Mouse (Mus musculus) cerebellum, adult 9-11 months (tissue): ENCODE results near the gene Gli3.

Source experiments
- DNase-seq: peaks from one replicate; pipeline ENCODE4 v3.0.0; 2022

The Gli3 gene

GRCm38 (mm10) chr13:15462830-15463491 lies at the start of gene Gli3:
Gene Gli3, plus strand, starts transcription at chr13:15463235.
- DNase-seq, result peak; percentile 28

GRCm38 (mm10) chr13:15421182-15421750 lies 41.8 kb upstream of the Gli3 start:
- DNase-seq, result no peak

GRCm38 (mm10) chr13:15442002-15442401 lies 21.0 kb upstream of the Gli3 start:
- no peak for DNase-seq

GRCm38 (mm10) chr13:15444312-15444711 lies 18.7 kb upstream of the Gli3 start:
- DNase-seq, result no peak

GRCm38 (mm10) chr13:15445591-15445990 lies 17.4 kb upstream of the Gli3 start:
- no peak for DNase-seq

GRCm38 (mm10) chr13:15446004-15446403 lies 17.0 kb upstream of the Gli3 start:
- no peak for DNase-seq

GRCm38 (mm10) chr13:15446782-15447564 lies 16.1 kb upstream of the Gli3 start:
- no peak for DNase-seq

- no peak for DNase-seq
Observed at GRCm38 (mm10) chr13:15450941-15451340, 12.1 kb upstream of the Gli3 start.

GRCm38 (mm10) chr13:15457841-15458240 lies 5.2 kb upstream of the Gli3 start:
- DNase-seq, result no peak

GRCm38 (mm10) chr13:15461926-15462325 lies 1.1 kb upstream of the Gli3 start:
- DNase-seq, result no peak

- no peak for DNase-seq
Observed at GRCm38 (mm10) chr13:15463492-15464080, 551 bp downstream of the Gli3 start.

- DNase-seq, result no peak
Observed at GRCm38 (mm10) chr13:15464081-15464526, 1.1 kb downstream of the Gli3 start.

- no peak for DNase-seq
Observed at GRCm38 (mm10) chr13:15464741-15465250, 1.8 kb downstream of the Gli3 start.

GRCm38 (mm10) chr13:15466496-15466895 lies 3.5 kb downstream of the Gli3 start:
- DNase-seq, result no peak

GRCm38 (mm10) chr13:15467409-15467808 lies 4.4 kb downstream of the Gli3 start:
- DNase-seq, result no peak

- no peak for DNase-seq
Observed at GRCm38 (mm10) chr13:15468421-15468820, 5.4 kb downstream of the Gli3 start.

- no peak for DNase-seq
Observed at GRCm38 (mm10) chr13:15470056-15470455, 7.0 kb downstream of the Gli3 start.

- no peak for DNase-seq
Observed at GRCm38 (mm10) chr13:15472712-15473111, 9.7 kb downstream of the Gli3 start.

- no peak for DNase-seq
Observed at GRCm38 (mm10) chr13:15474393-15474792, 11.4 kb downstream of the Gli3 start.

GRCm38 (mm10) chr13:15486033-15486891 lies 23.2 kb downstream of the Gli3 start:
- no peak for DNase-seq

GRCm38 (mm10) chr13:15487334-15487733 lies 24.3 kb downstream of the Gli3 start:
- DNase-seq, result no peak

- DNase-seq, result no peak
Observed at GRCm38 (mm10) chr13:15488065-15488464, 25.0 kb downstream of the Gli3 start.
